Mouse (Mus musculus): ENCODE results near the gene Popdc3. TPM values are rescaled to one million over a fixed set of nuclear protein-coding genes. Genes with fewer than 3 reads are reported as not detected.
A peak's percentile ranks its signal among the peaks of the same experiment; 100 is the strongest.
"Not testable (repeated sequence)": the region's sequence is repeated elsewhere in the genome, so short reads cannot be mapped to it uniquely, and the experiment has no call there.

Popdc3 gene
- polyA plus RNA-seq (2015; fragmentation: Nextera tagmentation; extraction: Ambion mirVana), result 0.14 and 0.18 TPM in 2 replicates

DNA sequence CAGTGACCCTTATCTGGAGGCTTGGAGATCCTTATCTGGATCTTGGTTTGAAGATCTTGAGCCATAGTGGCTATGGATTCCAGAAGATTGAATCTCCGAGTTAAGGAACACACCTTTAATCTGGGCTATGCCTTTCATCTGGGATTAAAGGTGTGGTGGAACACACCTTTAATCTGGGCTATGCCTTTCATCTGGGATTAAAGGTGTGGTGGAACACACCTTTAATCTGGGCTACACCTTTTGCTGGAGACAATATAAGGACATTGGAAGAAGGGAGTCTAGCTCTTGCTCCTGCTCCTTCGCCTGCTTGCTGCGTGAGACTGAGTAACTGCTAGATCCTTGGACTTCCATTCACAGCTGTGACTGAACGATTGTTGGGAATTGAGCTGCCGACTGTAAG, at the start of gene Popdc3:
TSS of gene Popdc3 (plus strand) at position 301 of the 400 bp plus-strand sequence.
- H3K36me3 ChIP-seq (ENCODE audit: control insufficient read depth, insufficient read depth); H3K4me1 ChIP-seq (ENCODE audit: control insufficient read depth, low read depth, low read length); H3K27ac ChIP-seq (ENCODE audit: low read length); ATAC-seq (ENCODE audit: low read depth); H3K4me3 ChIP-seq (ENCODE audit: low read depth, low read length); H3K27me3 ChIP-seq (ENCODE audit: control insufficient read depth, insufficient read depth, low read depth, low read length); H3K9ac ChIP-seq (ENCODE audit: low read depth, low read length); H3K9me3 ChIP-seq (replicated peaks; ENCODE audit: control insufficient read depth, low read length); H3K4me2 ChIP-seq (ENCODE audit: low read depth, low read length): not testable (repeated sequence)
- WGBS (ENCODE audit: insufficient replicate concordance), result no CpG with 5 or more reads among the region's 5 CpGs

DNA sequence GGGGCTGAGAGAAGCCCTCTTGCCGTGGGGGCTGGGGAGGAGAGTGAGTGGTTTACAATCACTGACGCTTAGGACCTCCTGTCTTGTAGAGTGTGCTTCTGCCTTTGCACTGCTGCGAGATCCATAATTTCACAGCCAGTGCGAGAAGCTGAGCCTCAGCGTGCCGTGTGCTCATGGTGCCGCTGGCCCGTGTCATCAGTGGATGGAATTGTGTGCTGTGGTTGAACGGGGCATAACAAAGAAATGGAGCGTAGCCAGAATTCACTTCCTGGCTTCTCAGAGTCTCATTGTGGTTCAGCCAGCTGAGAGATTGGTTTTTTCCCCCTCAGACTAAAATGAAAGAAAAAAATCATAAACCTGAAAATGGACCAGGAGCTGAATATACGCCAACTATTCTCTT, 48.8 kb upstream of the Popdc3 start:
- no peak for ATAC-seq (ENCODE audit: low read depth)
- peaks cover 15% of the 10 kb centered on the region for H3K4me1 ChIP-seq (ENCODE audit: control insufficient read depth, low read depth, low read length)
- H3K27ac ChIP-seq (ENCODE audit: low read length), result no peak overlapping the region
- no peak overlapping the region for H3K9ac ChIP-seq (ENCODE audit: low read depth, low read length)
- WGBS (ENCODE audit: insufficient replicate concordance), result 85% methylated on average over 11 of the region's 11 CpGs
- no peaks in the 10 kb centered on the region for H3K27me3 ChIP-seq (ENCODE audit: control insufficient read depth, insufficient read depth, low read depth, low read length)
- no peaks in the 10 kb centered on the region for H3K9me3 ChIP-seq (replicated peaks; ENCODE audit: control insufficient read depth, low read length)
- no peak overlapping the region for H3K4me2 ChIP-seq (ENCODE audit: low read depth, low read length)
- H3K36me3 ChIP-seq (ENCODE audit: control insufficient read depth, insufficient read depth), result no peaks in the 10 kb centered on the region
- H3K4me3 ChIP-seq (ENCODE audit: low read depth, low read length), result no peak overlapping the region

DNA sequence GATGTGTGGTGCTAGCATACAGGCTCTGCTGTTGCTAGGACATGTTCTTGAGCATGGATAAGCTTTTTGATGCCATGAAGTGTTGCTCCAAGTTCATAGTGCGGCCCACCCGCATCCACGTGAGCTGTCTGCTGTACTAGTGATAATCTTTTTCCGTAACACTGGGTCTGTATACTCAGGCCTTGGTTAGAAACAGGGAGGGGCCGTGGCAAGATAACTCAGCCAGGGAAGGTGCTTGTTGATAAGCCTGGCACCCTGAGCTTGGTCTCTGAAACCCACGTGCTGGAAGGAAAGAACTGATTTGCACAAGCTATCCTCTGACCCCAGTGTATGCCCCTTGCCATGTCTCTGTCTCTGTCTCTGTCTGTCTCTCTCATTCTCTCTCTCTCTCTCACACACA, 47.9 kb upstream of the Popdc3 start:
- 28% methylated on average over 6 of the region's 6 CpGs for WGBS (ENCODE audit: insufficient replicate concordance)
- H3K27ac ChIP-seq (ENCODE audit: low read length), result no peak overlapping the region
- H3K9me3 ChIP-seq (replicated peaks; ENCODE audit: control insufficient read depth, low read length), result no peaks in the 10 kb centered on the region
- no peak overlapping the region for H3K4me3 ChIP-seq (ENCODE audit: low read depth, low read length)
- no peaks in the 10 kb centered on the region for H3K36me3 ChIP-seq (ENCODE audit: control insufficient read depth, insufficient read depth)
- H3K27me3 ChIP-seq (ENCODE audit: control insufficient read depth, insufficient read depth, low read depth, low read length), result no peaks in the 10 kb centered on the region
- ATAC-seq (ENCODE audit: low read depth), result peak; percentile 92
- H3K9ac ChIP-seq (ENCODE audit: low read depth, low read length), result no peak overlapping the region
- H3K4me2 ChIP-seq (ENCODE audit: low read depth, low read length), result no peak overlapping the region
- peaks cover 15% of the 10 kb centered on the region for H3K4me1 ChIP-seq (ENCODE audit: control insufficient read depth, low read depth, low read length)

DNA sequence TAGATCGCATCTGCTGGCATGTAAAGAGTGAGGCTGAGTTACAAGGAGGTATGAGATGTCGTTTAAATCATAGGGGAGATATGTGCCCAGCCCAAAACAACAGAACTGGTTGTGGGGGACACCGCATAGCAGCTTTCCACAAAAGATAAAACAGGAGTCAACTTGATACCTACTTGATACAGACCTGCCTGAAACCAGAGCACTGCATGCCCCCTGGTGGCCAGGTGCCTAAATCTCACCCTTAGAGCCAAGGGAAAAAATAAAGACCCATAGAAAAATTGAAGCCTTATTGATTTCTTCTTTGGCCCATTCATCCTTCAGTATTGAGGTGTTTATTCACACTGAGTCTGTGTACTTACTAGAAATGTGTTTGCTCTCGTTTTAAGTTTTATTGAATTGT, 45.5 kb upstream of the Popdc3 start:
- Histone ChIP-seq H3K4me2 (ENCODE audit: low read depth, low read length) (no peak overlapping the region), H3K36me3 (ENCODE audit: control insufficient read depth, insufficient read depth) (no peaks in the 10 kb centered on the region), H3K27me3 (ENCODE audit: control insufficient read depth, insufficient read depth, low read depth, low read length) (no peaks in the 10 kb centered on the region), H3K9ac (ENCODE audit: low read depth, low read length) (no peak overlapping the region), H3K4me3 (ENCODE audit: low read depth, low read length) (no peak overlapping the region), H3K9me3 (replicated peaks; ENCODE audit: control insufficient read depth, low read length) (no peaks in the 10 kb centered on the region), H3K4me1 (ENCODE audit: control insufficient read depth, low read depth, low read length) (peaks cover 15% of the 10 kb centered on the region), H3K27ac (ENCODE audit: low read length) (no peak overlapping the region)
- ATAC-seq (ENCODE audit: low read depth), result no peak
- WGBS (ENCODE audit: insufficient replicate concordance), result 44% methylated on average over 4 of the region's 4 CpGs

DNA sequence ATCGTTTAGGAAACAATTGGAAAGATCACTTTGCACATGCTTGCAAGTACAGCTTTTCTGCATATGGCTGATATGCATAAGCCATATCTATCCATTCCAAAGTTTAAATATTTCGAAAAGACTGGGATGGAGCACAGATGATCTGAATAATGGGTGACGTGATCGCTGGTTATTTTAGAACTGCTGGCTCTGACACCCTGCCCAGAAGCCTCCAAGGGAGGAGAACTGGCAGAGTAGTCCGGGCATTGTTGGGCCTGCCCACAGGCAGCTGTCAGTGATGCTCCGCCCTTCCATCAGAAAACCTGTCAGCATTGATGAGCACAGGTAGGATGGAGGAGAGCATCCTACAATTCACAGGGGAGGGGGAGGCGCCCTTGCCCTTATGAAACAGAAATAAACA, 41.1 kb upstream of the Popdc3 start:
- H3K4me2 ChIP-seq (ENCODE audit: low read depth, low read length), result no peak overlapping the region
- H3K9me3 ChIP-seq (replicated peaks; ENCODE audit: control insufficient read depth, low read length), result no peaks in the 10 kb centered on the region
- WGBS (ENCODE audit: insufficient replicate concordance), result 73% methylated on average over 7 of the region's 7 CpGs

DNA sequence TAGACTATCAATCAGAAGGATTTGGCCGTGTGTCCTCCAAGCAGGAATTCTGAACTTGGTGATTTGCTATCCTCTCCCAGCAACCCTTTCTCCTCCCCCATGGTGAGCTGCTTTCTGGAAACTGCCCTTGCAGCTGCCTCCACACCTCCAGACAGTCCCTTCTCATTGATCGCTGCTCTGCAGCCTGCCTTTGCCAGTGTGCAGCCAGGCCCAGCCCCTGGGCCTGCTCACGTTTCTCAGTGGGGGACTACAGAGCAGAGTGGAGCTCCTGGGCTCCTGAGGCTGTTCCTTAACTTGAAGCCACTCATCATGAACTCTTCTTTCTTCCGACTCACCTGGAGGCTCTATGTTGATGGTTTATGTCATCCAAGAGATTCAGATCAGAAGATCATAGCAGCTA, 38.0 kb upstream of the Popdc3 start:
- H3K9ac ChIP-seq (ENCODE audit: low read depth, low read length), result no peak overlapping the region
- no peak overlapping the region for H3K4me3 ChIP-seq (ENCODE audit: low read depth, low read length)
- no peak for ATAC-seq (ENCODE audit: low read depth)
- H3K27ac ChIP-seq (ENCODE audit: low read length), result no peak overlapping the region
- no peaks in the 10 kb centered on the region for H3K4me1 ChIP-seq (ENCODE audit: control insufficient read depth, low read depth, low read length)
- H3K36me3 ChIP-seq (ENCODE audit: control insufficient read depth, insufficient read depth), result no peaks in the 10 kb centered on the region
- H3K4me2 ChIP-seq (ENCODE audit: low read depth, low read length), result no peak overlapping the region
- no peaks in the 10 kb centered on the region for H3K9me3 ChIP-seq (replicated peaks; ENCODE audit: control insufficient read depth, low read length)
- 69% methylated on average over 4 of the region's 4 CpGs for WGBS (ENCODE audit: insufficient replicate concordance)
- H3K27me3 ChIP-seq (ENCODE audit: control insufficient read depth, insufficient read depth, low read depth, low read length), result no peaks in the 10 kb centered on the region

More for the DNA sequence above, 41.1 kb upstream of the Popdc3 start:
- Histone ChIP-seq H3K27ac (ENCODE audit: low read length) (no peak overlapping the region), H3K9ac (ENCODE audit: low read depth, low read length) (no peak overlapping the region), H3K4me3 (ENCODE audit: low read depth, low read length) (no peak overlapping the region), H3K4me1 (ENCODE audit: control insufficient read depth, low read depth, low read length) (no peaks in the 10 kb centered on the region), H3K36me3 (ENCODE audit: control insufficient read depth, insufficient read depth) (no peaks in the 10 kb centered on the region), H3K27me3 (ENCODE audit: control insufficient read depth, insufficient read depth, low read depth, low read length) (no peaks in the 10 kb centered on the region)
- no peak for ATAC-seq (ENCODE audit: low read depth)

DNA sequence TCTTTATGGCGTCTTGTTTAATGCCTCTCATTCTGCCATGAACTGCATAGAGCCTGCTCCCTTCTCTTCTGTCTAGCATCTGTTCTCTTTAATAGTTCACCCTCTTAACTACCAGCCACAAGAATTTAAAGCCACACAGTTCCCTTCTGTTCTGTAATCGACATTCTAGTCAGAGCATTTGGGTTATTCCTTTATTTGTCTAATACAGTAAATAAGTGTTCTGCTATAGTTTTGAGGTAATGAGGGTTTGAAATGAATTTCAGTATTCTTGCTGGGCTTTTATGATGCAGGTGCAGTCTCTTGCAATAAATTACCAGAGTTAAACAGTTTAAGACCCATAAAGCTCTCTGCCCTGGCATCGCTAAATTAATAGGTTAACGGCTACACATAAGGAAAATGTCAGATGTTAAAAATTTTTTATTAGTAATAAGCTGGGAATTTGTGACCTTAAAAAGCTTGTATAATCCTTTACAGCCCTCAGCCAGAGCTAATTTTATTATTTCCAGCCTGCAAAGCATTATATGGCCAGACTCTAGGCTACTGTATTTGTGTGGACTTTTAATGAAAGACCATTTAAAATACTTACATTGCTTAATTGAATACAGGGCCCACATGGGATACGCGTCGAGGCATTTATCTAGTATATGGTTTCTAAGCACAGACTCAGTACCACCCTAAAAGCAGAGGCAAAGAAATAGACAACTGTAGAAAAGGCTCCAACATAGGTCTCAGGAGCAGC, 37.3 kb upstream of the Popdc3 start:
- Histone ChIP-seq H3K36me3 (ENCODE audit: control insufficient read depth, insufficient read depth) (no peaks in the 10 kb centered on the region), H3K27ac (ENCODE audit: low read length) (no peak overlapping the region), H3K27me3 (ENCODE audit: control insufficient read depth, insufficient read depth, low read depth, low read length) (no peaks in the 10 kb centered on the region), H3K9me3 (replicated peaks; ENCODE audit: control insufficient read depth, low read length) (no peaks in the 10 kb centered on the region), H3K4me3 (ENCODE audit: low read depth, low read length) (no peak overlapping the region), H3K9ac (ENCODE audit: low read depth, low read length) (no peak overlapping the region), H3K4me1 (ENCODE audit: control insufficient read depth, low read depth, low read length) (no peaks in the 10 kb centered on the region), H3K4me2 (ENCODE audit: low read depth, low read length) (no peak overlapping the region)
- ATAC-seq (ENCODE audit: low read depth), result no peak
- WGBS (ENCODE audit: insufficient replicate concordance), result 83% methylated on average over 7 of the region's 7 CpGs

DNA sequence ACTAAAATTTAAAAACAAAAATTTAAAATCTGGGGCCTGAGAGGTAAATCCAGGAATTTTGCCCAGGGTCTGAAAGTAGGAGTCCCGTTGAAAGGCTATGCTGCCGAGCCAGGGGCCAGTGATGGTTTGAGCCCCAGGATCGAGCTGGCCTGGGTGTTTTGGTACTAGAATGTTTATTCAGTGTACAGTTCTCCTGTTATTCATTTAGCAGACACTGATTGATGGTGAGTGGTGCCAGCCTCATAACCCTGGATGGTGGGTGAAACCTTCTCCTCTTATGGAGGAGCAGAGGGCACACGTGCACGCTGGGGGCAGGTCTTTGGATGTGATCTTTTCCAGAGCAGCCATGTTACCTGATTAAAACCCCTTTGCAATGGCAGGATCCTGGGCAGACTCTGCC, 35.5 kb upstream of the Popdc3 start:
- Histone ChIP-seq H3K27ac (ENCODE audit: low read length) (no peak overlapping the region), H3K27me3 (ENCODE audit: control insufficient read depth, insufficient read depth, low read depth, low read length) (no peaks in the 10 kb centered on the region), H3K9ac (ENCODE audit: low read depth, low read length) (no peak overlapping the region), H3K9me3 (replicated peaks; ENCODE audit: control insufficient read depth, low read length) (no peaks in the 10 kb centered on the region), H3K36me3 (ENCODE audit: control insufficient read depth, insufficient read depth) (no peaks in the 10 kb centered on the region), H3K4me3 (ENCODE audit: low read depth, low read length) (no peak overlapping the region), H3K4me2 (ENCODE audit: low read depth, low read length) (no peak overlapping the region), H3K4me1 (ENCODE audit: control insufficient read depth, low read depth, low read length) (no peaks in the 10 kb centered on the region)
- 73% methylated on average over 5 of the region's 5 CpGs for WGBS (ENCODE audit: insufficient replicate concordance)
- no peak for ATAC-seq (ENCODE audit: low read depth)

DNA sequence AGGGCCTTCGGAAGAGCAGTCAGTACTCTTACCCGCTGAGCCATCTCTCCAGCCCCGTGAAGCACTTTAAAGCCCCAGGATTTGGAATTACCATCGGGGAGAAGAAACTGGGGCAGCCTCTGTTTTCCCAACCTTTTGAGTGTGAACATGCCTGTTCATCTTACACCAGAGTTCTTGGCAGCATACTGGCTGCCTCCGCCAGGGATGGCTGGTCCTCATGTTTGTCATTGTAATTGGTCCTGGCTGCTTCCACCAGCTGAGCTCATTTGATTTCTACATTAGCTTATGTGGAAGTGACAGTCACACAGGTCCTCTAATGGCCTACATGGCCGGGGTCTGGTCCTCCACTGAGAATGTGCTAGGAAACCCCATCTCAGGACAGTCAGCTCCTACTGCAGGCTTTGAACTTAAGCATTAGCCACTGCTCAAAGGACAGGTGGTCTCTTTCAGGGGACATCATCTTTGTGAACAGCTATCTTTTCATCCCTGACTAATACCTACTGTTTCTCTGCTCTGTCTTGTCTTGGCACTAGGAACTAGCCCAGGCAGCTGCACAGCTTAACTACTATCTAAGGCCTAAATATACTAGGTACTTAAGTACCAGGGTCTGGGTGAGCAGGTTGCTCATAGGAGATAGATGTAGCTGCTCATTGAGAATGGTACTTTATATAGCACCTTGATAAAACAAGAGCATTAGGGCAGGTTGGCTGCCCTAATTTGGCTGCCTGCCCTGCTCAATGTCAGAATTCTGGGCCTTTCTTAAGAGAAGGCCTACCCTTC, 33.7 kb upstream of the Popdc3 start:
- no peaks in the 10 kb centered on the region for H3K27me3 ChIP-seq (ENCODE audit: control insufficient read depth, insufficient read depth, low read depth, low read length)
- H3K9me3 ChIP-seq (replicated peaks; ENCODE audit: control insufficient read depth, low read length), result no peaks in the 10 kb centered on the region
- WGBS (ENCODE audit: insufficient replicate concordance), result 71% methylated on average over 6 of the region's 6 CpGs
- no peak overlapping the region for H3K9ac ChIP-seq (ENCODE audit: low read depth, low read length)
- no peaks in the 10 kb centered on the region for H3K4me1 ChIP-seq (ENCODE audit: control insufficient read depth, low read depth, low read length)
- H3K4me3 ChIP-seq (ENCODE audit: low read depth, low read length), result no peak overlapping the region
- no peak overlapping the region for H3K27ac ChIP-seq (ENCODE audit: low read length)
- no peak overlapping the region for H3K4me2 ChIP-seq (ENCODE audit: low read depth, low read length)
- H3K36me3 ChIP-seq (ENCODE audit: control insufficient read depth, insufficient read depth), result no peaks in the 10 kb centered on the region
- no peak for ATAC-seq (ENCODE audit: low read depth)
